Mouse (Mus musculus) cerebellum, adult 11 months (tissue): ENCODE results near the gene Nupr1.

Experiments used
- DNase-seq: peaks from one replicate; pipeline ENCODE4 v3.0.0; 2022

Nupr1 gene

GRCm38 (mm10) chr7:126643244-126643617, 12.6 kb upstream of the Nupr1 start:
- peak; percentile 34 for DNase-seq

DNA sequence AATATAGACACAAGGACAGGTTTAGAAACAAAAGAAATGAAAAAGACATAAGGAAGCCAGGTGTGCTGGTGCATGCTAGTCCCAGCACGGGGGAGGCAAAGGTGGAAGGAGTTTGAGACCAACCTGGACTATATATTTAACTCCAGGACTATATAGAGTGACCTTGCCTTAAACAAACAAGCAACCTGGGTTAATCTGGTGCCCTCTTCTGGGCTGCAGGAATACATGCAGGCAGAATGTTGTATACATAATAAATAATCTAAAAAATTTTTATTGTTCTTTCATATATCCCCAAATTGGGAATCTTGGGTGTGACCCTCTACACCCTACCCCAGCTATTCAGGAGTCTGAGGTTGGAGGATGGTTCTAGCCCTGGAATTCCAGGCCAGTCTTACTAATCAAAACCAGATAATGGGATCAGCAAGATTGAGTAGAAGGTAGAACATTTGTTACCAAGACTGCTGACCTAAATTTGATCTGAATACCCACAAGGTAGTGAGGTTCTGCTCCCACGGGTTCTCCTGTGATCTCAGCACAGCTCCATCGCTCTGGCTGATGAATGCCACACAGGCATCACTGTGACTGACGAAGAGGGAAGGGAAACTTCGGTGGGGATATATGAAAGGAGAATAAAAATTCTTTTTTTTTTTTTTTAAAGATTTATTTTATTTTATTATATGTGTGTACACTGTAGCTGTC, 12.0 kb upstream of the Nupr1 start:
- no peak for DNase-seq

DNA sequence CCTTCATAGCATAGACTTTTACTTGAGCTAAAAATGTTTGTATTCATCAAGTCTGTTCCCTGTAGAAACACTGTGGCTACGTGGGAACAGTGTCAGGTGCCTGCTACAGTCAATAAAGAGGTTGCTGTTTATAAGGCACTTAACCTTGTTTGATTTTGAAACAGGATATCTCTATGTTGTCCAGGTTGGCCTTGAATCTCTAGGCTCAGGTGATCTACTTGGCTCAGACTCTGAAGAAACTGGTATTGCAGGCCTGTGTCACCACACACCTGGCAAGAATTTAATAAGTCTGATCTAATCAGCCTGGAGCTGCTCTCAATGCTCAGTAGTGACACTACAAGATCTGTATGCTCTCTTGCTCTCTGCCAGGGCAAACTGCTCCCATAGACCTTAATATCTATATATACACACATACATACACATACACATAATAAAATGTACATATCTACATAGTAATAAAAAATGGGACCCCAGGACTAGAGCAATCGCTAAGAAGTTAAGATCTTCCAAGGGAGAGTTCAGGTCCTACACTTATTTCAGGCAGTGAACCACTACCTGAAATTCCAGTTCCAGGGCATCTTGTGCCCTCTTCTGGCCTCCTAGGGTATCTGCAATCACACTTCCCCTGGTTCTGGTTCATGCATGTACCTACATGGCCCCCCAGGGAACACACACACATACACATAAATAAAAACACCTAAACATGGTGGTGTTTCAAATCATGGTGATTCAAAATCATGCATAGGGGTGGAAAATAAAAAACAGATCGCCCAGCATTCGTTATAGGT, 6.3 kb upstream of the Nupr1 start:
- no peak for DNase-seq

- no peak for DNase-seq
Measured at GRCm38 (mm10) chr7:126635375-126635774, 4.7 kb upstream of the Nupr1 start.

DNA sequence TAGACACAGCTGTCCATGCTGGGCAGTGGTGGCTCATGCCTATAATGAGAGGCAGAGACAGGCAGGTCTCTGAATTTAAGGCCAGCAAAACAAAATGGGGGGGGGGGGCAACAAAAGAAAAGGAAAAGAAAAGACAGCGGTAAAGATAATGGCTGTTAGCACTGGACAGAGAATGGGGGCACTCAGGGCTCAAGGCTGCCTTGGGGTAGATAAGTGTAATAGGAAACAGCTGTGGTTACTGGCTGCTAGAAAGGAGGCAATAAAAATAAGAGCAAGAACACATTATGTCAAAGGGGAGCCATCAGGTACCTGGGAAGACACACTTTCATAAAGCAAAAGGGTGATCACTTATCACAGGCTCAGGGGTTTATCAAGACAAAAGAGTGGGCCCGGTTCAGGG, 1.8 kb upstream of the Nupr1 start:
- DNase-seq: no peak

DNA sequence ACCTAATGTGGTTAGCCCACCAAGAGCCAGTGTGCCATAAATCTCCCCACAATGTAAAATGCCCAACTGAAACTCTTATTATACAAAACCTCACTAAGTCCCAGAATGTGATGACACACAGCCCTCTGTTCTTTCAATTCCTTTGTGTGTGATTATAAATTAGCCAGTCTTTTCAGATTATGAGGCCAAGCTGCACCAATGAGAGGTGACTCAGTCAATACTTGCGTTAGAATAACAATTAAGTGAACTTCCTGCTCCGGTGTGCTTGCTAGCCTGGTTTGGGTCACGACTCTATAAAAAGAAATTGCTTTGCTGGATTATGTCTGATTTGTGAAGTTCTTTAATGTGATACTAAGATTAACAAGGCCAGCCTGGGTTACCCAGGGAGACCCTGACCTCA, 746 bp downstream of the Nupr1 start:
- DNase-seq: no peak

DNA sequence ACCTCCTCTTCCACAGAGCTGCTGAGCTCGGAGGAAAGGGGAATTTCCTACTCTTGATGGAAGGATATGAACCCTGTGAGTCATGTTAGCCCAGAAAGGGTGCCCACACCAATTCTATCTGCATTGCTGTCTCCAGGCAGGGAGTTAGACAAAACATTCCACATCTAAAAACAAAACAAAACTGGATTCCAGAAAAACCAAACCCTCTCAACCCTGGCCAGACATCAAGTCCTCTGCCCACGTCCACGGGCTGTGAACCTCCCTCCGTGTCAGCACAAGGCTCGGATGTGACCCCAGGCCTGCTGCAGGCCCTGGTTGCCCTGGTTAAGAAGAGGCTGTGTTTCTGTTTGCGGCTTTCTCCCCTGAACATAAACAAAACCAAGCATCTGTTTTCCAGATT, 2.5 kb downstream of the Nupr1 start:
- no peak for DNase-seq

DNA sequence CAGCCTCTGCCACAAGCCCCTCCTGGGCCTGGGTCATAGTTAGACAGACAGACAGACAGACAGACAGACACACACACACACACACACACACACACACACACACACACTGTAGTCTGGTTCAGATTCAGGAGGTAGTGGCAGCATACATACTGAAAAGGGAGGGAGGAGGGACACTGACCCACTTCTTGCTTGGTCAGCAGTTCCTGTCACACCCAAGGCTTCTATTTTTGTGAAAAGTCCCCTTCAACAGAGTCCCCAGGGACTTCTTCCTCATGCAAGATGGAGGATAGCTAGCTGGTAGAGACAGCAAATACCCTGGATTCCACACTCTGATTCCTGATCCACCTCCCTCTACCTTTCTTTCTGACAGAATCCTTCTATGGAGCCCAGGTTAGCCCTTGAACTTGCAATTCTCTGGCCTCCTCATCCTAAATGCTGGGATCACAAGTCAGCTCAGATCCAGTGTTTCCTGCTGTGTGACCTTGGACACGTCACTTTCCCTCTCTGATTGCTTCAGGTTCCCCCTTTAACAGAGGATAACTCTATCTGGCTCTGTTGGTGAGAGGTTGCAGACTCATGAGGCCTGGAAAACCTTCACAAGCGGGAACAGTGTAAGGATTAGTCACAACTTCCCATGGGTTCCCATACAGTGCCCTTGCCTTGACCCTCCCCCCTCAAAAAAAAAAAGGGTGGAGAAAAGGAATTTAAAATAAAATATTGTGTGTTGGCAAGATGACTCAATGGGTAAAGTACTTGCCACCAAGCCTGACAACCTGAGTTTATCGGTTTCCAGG, 4.7 kb downstream of the Nupr1 start:
- no peak for DNase-seq

DNA sequence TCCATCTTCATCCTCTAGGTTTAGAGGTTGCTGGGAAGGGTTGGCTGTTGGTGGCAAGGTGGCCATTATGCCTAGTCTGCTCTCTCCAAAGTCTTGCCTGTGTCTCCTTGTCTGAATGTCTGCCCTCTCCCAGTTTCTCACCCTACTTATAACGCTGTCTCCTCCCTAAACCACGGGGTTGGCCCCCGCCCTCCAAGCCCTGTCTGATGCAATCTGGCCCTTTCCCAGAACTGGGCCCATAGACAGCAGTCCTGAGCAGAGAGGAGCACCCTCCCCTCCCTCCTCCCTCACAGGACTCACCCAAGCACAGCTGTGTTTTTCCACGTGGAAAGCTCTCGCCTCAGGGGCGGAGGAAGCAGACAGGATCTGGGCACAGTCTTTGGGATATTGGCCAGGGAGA, 5.3 kb downstream of the Nupr1 start:
- DNase-seq: no peak

DNA sequence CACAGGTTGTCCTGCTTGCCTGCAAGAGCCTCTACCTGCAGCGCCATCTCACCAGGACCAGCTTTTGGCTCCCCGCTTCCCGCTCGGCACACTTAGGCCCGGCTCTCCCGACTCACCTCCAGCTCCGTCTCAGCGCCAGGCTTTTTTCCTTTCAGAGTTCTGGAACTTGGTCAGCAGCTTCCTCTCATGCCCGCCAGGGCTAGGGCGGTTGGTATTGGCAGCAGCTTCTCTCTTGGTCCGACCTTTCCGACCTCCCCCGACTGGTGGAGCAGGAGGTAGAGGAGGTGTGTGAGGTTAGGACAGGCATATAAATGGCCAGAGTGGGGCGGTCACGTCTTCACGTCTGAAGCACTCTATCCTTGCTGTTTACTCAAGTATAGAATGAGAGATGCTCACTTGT, 5.9 kb downstream of the Nupr1 start:
- DNase-seq: no peak

- DNase-seq: no peak
Measured at GRCm38 (mm10) chr7:126623381-126623780, 7.3 kb downstream of the Nupr1 start.

- no peak for DNase-seq
Measured at GRCm38 (mm10) chr7:126621452-126622359, 9.0 kb downstream of the Nupr1 start.

DNA sequence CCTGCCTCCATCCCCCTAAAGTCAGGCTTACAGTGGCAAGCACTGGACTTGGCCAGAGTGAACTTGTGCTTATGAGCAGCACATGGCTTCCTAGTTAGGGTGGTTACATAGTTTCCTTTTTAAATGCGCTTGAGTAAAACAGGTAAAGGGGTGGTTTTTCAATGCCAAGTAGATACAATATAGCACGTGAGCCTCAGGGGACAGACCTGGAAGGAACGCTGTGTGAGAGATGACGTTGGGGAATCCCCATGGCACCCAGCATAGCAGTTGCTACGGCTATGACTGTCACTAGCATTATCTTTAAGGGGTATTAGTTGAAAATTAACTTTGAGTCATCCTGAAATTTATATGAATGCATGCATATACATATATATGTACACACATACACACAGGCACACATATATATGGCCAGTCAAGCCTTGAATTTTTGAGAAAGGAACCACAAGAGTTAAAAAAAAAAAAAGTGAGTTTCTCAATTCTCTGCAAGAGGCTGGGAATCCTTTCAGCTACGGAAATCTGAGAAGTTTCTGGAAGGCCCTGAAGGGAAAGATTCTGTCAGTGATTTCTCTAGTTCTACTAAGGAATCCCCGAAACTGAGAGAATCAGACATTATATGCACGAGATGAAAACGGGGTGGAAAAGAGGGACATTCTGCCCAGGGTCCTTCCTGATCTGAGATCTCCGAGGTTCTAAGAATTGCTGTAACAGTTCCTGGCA, 10.9 kb downstream of the Nupr1 start:
- no peak for DNase-seq

GRCm38 (mm10) chr7:126616707-126617106, 14.0 kb downstream of the Nupr1 start:
- no peak for DNase-seq

GRCm38 (mm10) chr7:126612736-126613135, 17.9 kb downstream of the Nupr1 start:
- DNase-seq: no peak

DNA sequence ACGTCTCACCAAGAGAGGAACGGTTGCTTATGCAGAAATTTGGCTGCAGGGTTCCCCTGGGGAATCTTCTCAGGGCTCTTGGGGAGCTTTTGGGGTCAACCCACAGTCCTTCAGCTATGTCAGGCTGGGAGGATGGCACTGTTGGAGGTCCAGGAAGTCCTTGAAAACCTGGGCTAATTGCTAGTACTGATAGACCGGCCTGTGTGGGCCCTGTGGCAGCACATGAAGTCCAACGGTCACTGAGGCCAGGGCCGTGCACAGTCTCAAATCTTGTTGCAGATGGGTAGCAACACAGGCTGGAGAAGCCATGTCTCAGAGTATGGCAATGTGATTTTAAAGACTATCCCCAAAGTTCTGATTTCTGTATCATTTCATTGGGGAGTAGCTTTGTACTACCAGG, 22.9 kb downstream of the Nupr1 start:
- DNase-seq: no peak

DNA sequence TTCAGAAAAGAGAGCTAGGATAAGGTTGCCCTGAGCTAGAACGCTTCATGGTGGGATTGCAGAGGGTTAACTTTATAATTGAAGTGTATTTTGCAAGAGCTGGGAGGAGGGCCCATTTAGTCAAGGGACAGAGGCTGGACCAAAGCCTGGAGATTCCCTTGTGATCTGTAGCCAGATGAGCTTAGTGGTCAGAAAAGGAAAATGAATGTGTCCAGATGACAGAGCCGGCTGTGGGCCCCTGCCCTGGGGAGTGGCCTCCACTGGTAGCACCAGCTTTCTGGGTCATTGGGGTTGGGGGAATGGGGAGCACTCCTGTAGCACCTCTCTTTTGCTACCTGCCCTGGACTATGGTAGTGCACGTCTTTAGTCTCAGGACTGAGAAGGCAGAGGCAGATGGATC, 23.6 kb downstream of the Nupr1 start:
- no peak for DNase-seq

DNA sequence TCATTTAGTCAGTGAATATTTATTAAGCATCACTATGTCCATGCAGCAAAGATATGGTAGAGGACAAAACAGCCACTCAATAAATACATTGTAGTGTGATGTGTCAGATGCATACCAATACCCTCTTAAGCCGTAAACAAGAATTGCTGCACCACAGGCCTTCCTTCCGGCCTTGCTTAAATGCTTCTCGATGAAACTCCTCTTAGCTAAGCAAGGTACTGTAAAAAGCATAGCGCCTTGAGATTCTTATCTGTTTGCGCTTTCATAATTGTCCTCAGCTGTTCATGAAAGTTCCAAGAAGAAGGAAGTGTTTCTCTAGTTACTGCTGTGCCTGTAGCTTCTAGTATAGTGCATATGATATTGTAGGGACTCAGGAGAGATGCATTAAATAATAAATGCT, 24.1 kb downstream of the Nupr1 start:
- DNase-seq: no peak

GRCm38 (mm10) chr7:126602650-126603049, 28.0 kb downstream of the Nupr1 start:
- DNase-seq: no peak

- DNase-seq: no peak
Measured at GRCm38 (mm10) chr7:126601896-126602295, 28.8 kb downstream of the Nupr1 start.

- DNase-seq: no peak
Measured at GRCm38 (mm10) chr7:126598919-126599318, 31.7 kb downstream of the Nupr1 start.

DNA sequence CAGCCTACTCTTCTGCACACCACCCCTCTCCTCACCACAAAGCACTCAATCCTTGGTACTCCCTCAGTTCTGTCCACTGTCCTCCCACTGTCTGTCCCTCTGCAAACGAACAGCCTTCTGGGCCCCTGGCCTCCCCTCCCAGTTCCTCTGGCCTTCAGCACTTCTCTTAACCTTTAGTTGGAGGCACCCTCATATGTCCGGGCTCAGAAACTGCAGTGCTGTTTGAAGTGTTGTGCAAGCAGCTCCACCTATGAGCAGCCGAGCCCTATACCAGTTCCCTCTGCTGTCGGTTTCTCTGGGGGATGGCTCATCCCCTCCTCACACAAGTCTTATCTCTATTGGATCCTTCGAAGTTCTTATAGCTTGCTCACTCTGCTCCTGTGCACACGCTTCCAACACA, 34.2 kb downstream of the Nupr1 start:
- no peak for DNase-seq
